Mouse (Mus musculus): Measurements from ENCODE around the gene Clk3. TPM values are rescaled to one million over a fixed set of nuclear protein-coding genes. Genes with fewer than 3 reads are reported as not detected.

Gene Clk3
- total RNA-seq (2012; rRNA removed): 38.3 and 41.5 TPM in 2 replicates

- no peak for DNase-seq (ENCODE audit: low read depth, low spot score)
- no peak for TF ChIP-seq CHD2 (IDR thresholded peaks at IDR 0.05; ENCODE audit: low read depth, low read length)
- TF ChIP-seq MAFK (IDR thresholded peaks at IDR 0.05; ENCODE audit: insufficient read depth, low read depth, low read length): peak; percentile 58; the same call in 1 of the 2 replicates
- peak; percentile 76 for TF ChIP-seq ZNF384 (IDR thresholded peaks at IDR 0.05; ENCODE audit: low read depth, low read length)
- no peak for TF ChIP-seq ZC3H11A (IDR thresholded peaks at IDR 0.05; ENCODE audit: borderline replicate concordance, low read depth, low read length)
- no peak for TF ChIP-seq HCFC1 (IDR thresholded peaks at IDR 0.05; ENCODE audit: borderline replicate concordance, insufficient read depth, low read length)
- H3K36me3 ChIP-seq (ENCODE audit: control insufficient read depth, insufficient read depth, low read length, poor library complexity, severe bottlenecking): peaks cover 3% of the 10 kb centered on the region
- peak within 1 kb of the TSS; percentile 78 to 98 for H3K4me3 ChIP-seq (ENCODE audit: insufficient read depth in 1 of 2, low read depth in 1 of 2, low read length in 2 of 2, poor library complexity in 1 of 2, severe bottlenecking in 1 of 2)
- in situ Hi-C loops (cut with MboI; ENCODE audit: low sequenced_read_pairs in 2 of 2, unreplicated experiment in 2 of 2): no loop called here
- no peak within 1 kb of the TSS for H3K27ac ChIP-seq (ENCODE audit: insufficient read depth, low read depth, low read length, poor library complexity, severe bottlenecking)
- no peaks in the 10 kb centered on the region for H3K9me3 ChIP-seq (ENCODE audit: control insufficient read depth, insufficient read depth, low read depth, low read length)
- H3K4me1 ChIP-seq (ENCODE audit: control insufficient read depth in 2 of 2, insufficient read depth in 2 of 2, low read length in 2 of 2, poor library complexity in 1 of 2): peaks cover 0 to 7% of the 10 kb centered on the region in 2 experiments; a peak in 1 of 4 replicates
- peak within 1 kb of the TSS; percentile 89 for H3K9ac ChIP-seq (ENCODE audit: insufficient read depth, low read depth, low read length, poor library complexity, severe bottlenecking)
Observed at GRCm38 (mm10) chr9:57765364-57766351, at the start of gene Clk3. TSS of gene Clk3 (minus strand) at chr9:57765860.

- H3K9me3 ChIP-seq (ENCODE audit: control insufficient read depth, insufficient read depth, low read depth, low read length): no peaks in the 10 kb centered on the region
- in situ Hi-C loops (cut with MboI; ENCODE audit: low sequenced_read_pairs in 2 of 2, unreplicated experiment in 2 of 2): no loop called here
- no peak overlapping the region for H3K27ac ChIP-seq (ENCODE audit: insufficient read depth, low read depth, low read length, poor library complexity, severe bottlenecking)
- H3K9ac ChIP-seq (ENCODE audit: insufficient read depth, low read depth, low read length, poor library complexity, severe bottlenecking): no peak overlapping the region
- no peak for DNase-seq (ENCODE audit: low read depth, low spot score)
- H3K4me1 ChIP-seq (ENCODE audit: control insufficient read depth in 2 of 2, insufficient read depth in 2 of 2, low read length in 2 of 2, poor library complexity in 1 of 2): peaks cover 11 to 31% of the 10 kb centered on the region in 2 experiments
- TF ChIP-seq CHD2 (IDR thresholded peaks at IDR 0.05; ENCODE audit: low read depth, low read length) (no peak), MAFK (IDR thresholded peaks at IDR 0.05; ENCODE audit: insufficient read depth, low read depth, low read length) (no peak), HCFC1 (IDR thresholded peaks at IDR 0.05; ENCODE audit: borderline replicate concordance, insufficient read depth, low read length) (no peak), ZNF384 (IDR thresholded peaks at IDR 0.05; ENCODE audit: low read depth, low read length) (no peak), ZC3H11A (IDR thresholded peaks at IDR 0.05; ENCODE audit: borderline replicate concordance, low read depth, low read length) (no peak)
- H3K4me3 ChIP-seq (ENCODE audit: insufficient read depth in 1 of 2, low read depth in 1 of 2, low read length in 2 of 2, poor library complexity in 1 of 2, severe bottlenecking in 1 of 2): no peak overlapping the region
- peaks cover 5% of the 10 kb centered on the region; the same call in 1 of the 2 replicates for H3K36me3 ChIP-seq (ENCODE audit: control insufficient read depth, insufficient read depth, low read length, poor library complexity, severe bottlenecking)
Observed at GRCm38 (mm10) chr9:57814866-57815265, 49.2 kb upstream of the Clk3 start.

GRCm38 (mm10) chr9:57814014-57814413 lies 48.4 kb upstream of the Clk3 start:
- Histone ChIP-seq H3K4me1 (ENCODE audit: control insufficient read depth in 2 of 2, insufficient read depth in 2 of 2, low read length in 2 of 2, poor library complexity in 1 of 2) (peaks cover 11 to 31% of the 10 kb centered on the region in 2 experiments), H3K9ac (ENCODE audit: insufficient read depth, low read depth, low read length, poor library complexity, severe bottlenecking) (no peak overlapping the region), H3K9me3 (ENCODE audit: control insufficient read depth, insufficient read depth, low read depth, low read length) (no peaks in the 10 kb centered on the region), H3K36me3 (ENCODE audit: control insufficient read depth, insufficient read depth, low read length, poor library complexity, severe bottlenecking) (peaks cover 8% of the 10 kb centered on the region; the same call in 1 of the 2 replicates), H3K4me3 (ENCODE audit: insufficient read depth in 1 of 2, low read depth in 1 of 2, low read length in 2 of 2, poor library complexity in 1 of 2, severe bottlenecking in 1 of 2) (no peak overlapping the region), H3K27ac (ENCODE audit: insufficient read depth, low read depth, low read length, poor library complexity, severe bottlenecking) (no peak overlapping the region)
- TF ChIP-seq MAFK (IDR thresholded peaks at IDR 0.05; ENCODE audit: insufficient read depth, low read depth, low read length) (no peak), ZNF384 (IDR thresholded peaks at IDR 0.05; ENCODE audit: low read depth, low read length) (no peak), HCFC1 (IDR thresholded peaks at IDR 0.05; ENCODE audit: borderline replicate concordance, insufficient read depth, low read length) (no peak), ZC3H11A (IDR thresholded peaks at IDR 0.05; ENCODE audit: borderline replicate concordance, low read depth, low read length) (no peak), CHD2 (IDR thresholded peaks at IDR 0.05; ENCODE audit: low read depth, low read length) (no peak)
- in situ Hi-C loops (cut with MboI; ENCODE audit: low sequenced_read_pairs in 2 of 2, unreplicated experiment in 2 of 2): no loop called here
- no peak for DNase-seq (ENCODE audit: low read depth, low spot score)

- Histone ChIP-seq H3K4me1 (ENCODE audit: control insufficient read depth in 2 of 2, insufficient read depth in 2 of 2, low read length in 2 of 2, poor library complexity in 1 of 2) (peaks cover 8 to 39% of the 10 kb centered on the region in 2 experiments; a peak in 3 of 4 replicates), H3K9me3 (ENCODE audit: control insufficient read depth, insufficient read depth, low read depth, low read length) (no peaks in the 10 kb centered on the region), H3K27ac (ENCODE audit: insufficient read depth, low read depth, low read length, poor library complexity, severe bottlenecking) (no peak overlapping the region), H3K36me3 (ENCODE audit: control insufficient read depth, insufficient read depth, low read length, poor library complexity, severe bottlenecking) (peaks cover 7% of the 10 kb centered on the region; the same call in 1 of the 2 replicates), H3K4me3 (ENCODE audit: insufficient read depth in 1 of 2, low read depth in 1 of 2, low read length in 2 of 2, poor library complexity in 1 of 2, severe bottlenecking in 1 of 2) (no peak overlapping the region), H3K9ac (ENCODE audit: insufficient read depth, low read depth, low read length, poor library complexity, severe bottlenecking) (no peak overlapping the region)
- DNase-seq (ENCODE audit: low read depth, low spot score): no peak
- TF ChIP-seq HCFC1 (IDR thresholded peaks at IDR 0.05; ENCODE audit: borderline replicate concordance, insufficient read depth, low read length) (no peak), ZNF384 (IDR thresholded peaks at IDR 0.05; ENCODE audit: low read depth, low read length) (no peak), MAFK (IDR thresholded peaks at IDR 0.05; ENCODE audit: insufficient read depth, low read depth, low read length) (no peak), CHD2 (IDR thresholded peaks at IDR 0.05; ENCODE audit: low read depth, low read length) (no peak), ZC3H11A (IDR thresholded peaks at IDR 0.05; ENCODE audit: borderline replicate concordance, low read depth, low read length) (no peak)
- in situ Hi-C loops (cut with MboI; ENCODE audit: low sequenced_read_pairs in 2 of 2, unreplicated experiment in 2 of 2): no loop called here
Observed at GRCm38 (mm10) chr9:57811793-57812733, 46.4 kb upstream of the Clk3 start.

Measured in ES-E14 (cell line).